Mouse (Mus musculus) limb, embryonic 12.5 days (tissue): ENCODE data around the gene Rnf214. TPM values are rescaled to one million over a fixed set of nuclear protein-coding genes. Genes with fewer than 3 reads are reported as not detected.

Source experiments
- microRNA-seq: library from miRNA; unstranded; fragments of <30 nt; microRNA quantifications from one replicate; pipeline ENCODE4, GENCODE M21; 2017
- polyA plus RNA-seq: library from polyadenylated mRNA; unstranded; fragments of >200 nt; fragmentation: Nextera tagmentation; extraction: Ambion mirVana; gene quantifications from 2 replicates; pipeline ENCODE4 v1.2.1, GENCODE M21; 2016

Gene Rnf214
- polyA plus RNA-seq, 1 experiment from 2014 or later = 57.9 TPM

Small RNA genes lying within 50 kb of the gene (microRNA-seq; reads per million reads assigned to microRNA genes)
- not detected for gene Mir7087

Other genes with a start within 250 kb of the Rnf214 start
- gene Cep164, start 78.2 kb downstream of the Rnf214 start, polyA plus RNA-seq = 23.6 and 26.2 TPM in 2 replicates
- 27.3 and 28.3 TPM in 2 replicates for gene Bace1, start 68.3 kb downstream of the Rnf214 start, polyA plus RNA-seq
- gene Pcsk7, start 414 bp downstream of the Rnf214 start, polyA plus RNA-seq = 22.6 and 23.9 TPM in 2 replicates
- 7.5 and 10.8 TPM in 2 replicates for gene Tagln, start 29.1 kb upstream of the Rnf214 start, polyA plus RNA-seq
- 34.5 and 38.4 TPM in 2 replicates for gene Sidt2, start 48.3 kb upstream of the Rnf214 start, polyA plus RNA-seq
- gene Pafah1b2, start 105.8 kb upstream of the Rnf214 start, polyA plus RNA-seq = 220 and 234 TPM in 2 replicates
- 12.0 and 12.6 TPM in 2 replicates for gene Sik3, start 105.9 kb upstream of the Rnf214 start, polyA plus RNA-seq